Mouse (Mus musculus) CH12.LX (cell line): ENCODE measurements around the gene Map2k6. TPM values are rescaled to one million over a fixed set of nuclear protein-coding genes. Genes with fewer than 3 reads are reported as not detected.

Experiments used
- DNase-seq: peaks from one replicate; pipeline ENCODE4 v3.0.0-alpha.2; 2013; ENCODE audit errors: extremely low read depth
- H3K27ac ChIP-seq: 2 replicates; pipeline ENCODE4 v1.5.1; 2012; ENCODE audit warnings: low read depth, mild to moderate bottlenecking, control low read depth, moderate library complexity; ENCODE audit not compliant: insufficient read depth
- H3K27me3 ChIP-seq: replicated peaks from 2 replicates; pipeline ENCODE3; 2012; ENCODE audit warnings: inconsistent platforms
- H3K36me3 ChIP-seq, 2 experiments: replicated peaks in 1 of 2; 2 replicates each; pipeline versions ENCODE3 to v1.6.1; 2012; ENCODE audit warnings: inconsistent platforms in 1 of 2, low read length in 1 of 2, mild to moderate bottlenecking in 1 of 2, mixed read lengths in 1 of 2, moderate library complexity in 1 of 2; ENCODE audit not compliant: control insufficient read depth in 1 of 2, insufficient read depth in 1 of 2
- H3K4me1 ChIP-seq, 2 experiments: 2 replicates each; pipeline ENCODE4 v1.6.1; 2012; ENCODE audit warnings: inconsistent platforms in 1 of 2, moderate library complexity in 1 of 2; ENCODE audit not compliant: insufficient read depth in 2 of 2, control insufficient read depth in 1 of 2
- H3K4me2 ChIP-seq: 2 replicates; pipeline ENCODE4 v1.6.1; 2012; ENCODE audit warnings: low read depth, mild to moderate bottlenecking, control low read depth; ENCODE audit not compliant: poor library complexity, insufficient read depth, severe bottlenecking
- H3K4me3 ChIP-seq, 3 experiments: fragments of 150-350 bp in 1 of 3; sonication (generic) in 1 of 3; replicated peaks in 1 of 3; 2 replicates each; pipeline versions ENCODE3 to v1.5.1; 2011 to 2012; ENCODE audit warnings: low read depth in 2 of 3, low read length in 2 of 3, mild to moderate bottlenecking in 2 of 3, moderate library complexity in 2 of 3, control low read depth in 1 of 3, improper control_type of control experiment in 1 of 3, inconsistent platforms in 1 of 3, mixed read lengths in 1 of 3; ENCODE audit not compliant: poor library complexity in 1 of 3
- H3K79me2 ChIP-seq: replicated peaks from 2 replicates; pipeline ENCODE4 v1.6.1; 2012; ENCODE audit warnings: mild to moderate bottlenecking, moderate library complexity; ENCODE audit not compliant: control insufficient read depth, poor library complexity, insufficient read depth, severe bottlenecking; ENCODE audit errors: extremely low read depth
- H3K9ac ChIP-seq: 2 replicates; pipeline ENCODE4 v1.6.1; 2012; ENCODE audit warnings: low read depth, mild to moderate bottlenecking, control low read depth, moderate library complexity; ENCODE audit not compliant: insufficient read depth
- H3K9me3 ChIP-seq: replicated peaks from 2 replicates; pipeline ENCODE3; 2012; ENCODE audit warnings: low read length, inconsistent platforms, mixed read lengths
- CTCF ChIP-seq, 2 experiments: IDR thresholded peaks in 1 of 2; conservative IDR thresholded peaks in 1 of 2; 2 replicates each; pipeline ENCODE4 v1.5.1; 2011 to 2012; ENCODE audit warnings: low read depth in 2 of 2, low read length in 2 of 2, improper control_type of control experiment in 1 of 2, inconsistent platforms in 1 of 2, mild to moderate bottlenecking in 1 of 2, moderate library complexity in 1 of 2
- EP300 ChIP-seq: IDR thresholded peaks from 2 replicates; pipeline ENCODE4 v1.6.1; 2011; ENCODE audit warnings: low read length, improper control_type of control experiment
- ETS1 ChIP-seq: conservative IDR thresholded peaks from 2 replicates; pipeline ENCODE4 v1.6.1; 2012; ENCODE audit warnings: low read depth, mild to moderate bottlenecking, inconsistent platforms, low read length, improper control_type of control experiment, moderate library complexity
- GABPA ChIP-seq: IDR thresholded peaks from 2 replicates; pipeline ENCODE4 v1.6.1; 2012; ENCODE audit warnings: low read depth, low read length, improper control_type of control experiment, inconsistent platforms; ENCODE audit not compliant: insufficient replicate concordance
- HCFC1 ChIP-seq: IDR thresholded peaks from 2 replicates; pipeline ENCODE4 v1.6.1; 2012; ENCODE audit warnings: low read depth, mild to moderate bottlenecking, inconsistent platforms, low read length, improper control_type of control experiment
- JUND ChIP-seq: conservative IDR thresholded peaks from 2 replicates; pipeline ENCODE4 v1.6.1; 2011; ENCODE audit warnings: low read depth, low read length, improper control_type of control experiment
- MAZ ChIP-seq: IDR thresholded peaks from 2 replicates; pipeline ENCODE4 v1.6.1; 2012; ENCODE audit warnings: low read depth, mild to moderate bottlenecking, inconsistent platforms, low read length, improper control_type of control experiment, moderate library complexity
- MXI1 ChIP-seq: IDR thresholded peaks from 2 replicates; pipeline ENCODE4 v1.6.1; 2011; ENCODE audit warnings: mild to moderate bottlenecking, low read depth, low read length, improper control_type of control experiment
- NRF1 ChIP-seq: IDR thresholded peaks from 2 replicates; pipeline ENCODE4 v1.6.1; 2014; ENCODE audit warnings: low read depth, mild to moderate bottlenecking, inconsistent platforms, low read length, improper control_type of control experiment, moderate library complexity
- POLR2A ChIP-seq: IDR thresholded peaks from 2 replicates; pipeline ENCODE4 v1.6.1; 2011; ENCODE audit warnings: low read depth, mild to moderate bottlenecking, improper control_type of control experiment, low read length
- RCOR1 ChIP-seq: conservative IDR thresholded peaks from 2 replicates; pipeline ENCODE4 v1.6.1; 2012; ENCODE audit warnings: low read depth, mild to moderate bottlenecking, inconsistent platforms, low read length, improper control_type of control experiment
- TBP ChIP-seq: conservative IDR thresholded peaks from 2 replicates; pipeline ENCODE4 v1.6.1; 2011; ENCODE audit warnings: low read depth, low read length, improper control_type of control experiment
- UBTF ChIP-seq: IDR thresholded peaks from 2 replicates; pipeline ENCODE4 v1.6.1; 2012; ENCODE audit warnings: low read depth, mild to moderate bottlenecking, inconsistent platforms, low read length, improper control_type of control experiment, moderate library complexity
- USF2 ChIP-seq: conservative IDR thresholded peaks from 2 replicates; pipeline ENCODE4 v1.6.1; 2011; ENCODE audit warnings: low read depth, low read length, improper control_type of control experiment
- ZNF384 ChIP-seq: IDR thresholded peaks from 2 replicates; pipeline ENCODE4 v1.6.1; 2012; ENCODE audit warnings: low read depth, low read length, improper control_type of control experiment, inconsistent platforms
- dilution Hi-C: fragments of 300-500 bp; cut with MboI; formaldehyde crosslinking; loops from 2 replicates; pipeline ENCODE4 v1.14.3; 2020; ENCODE audit warnings: low sequenced_read_pairs; ENCODE audit not compliant: extremely low pct_unique_long_range_greater_than_20kb, extremely low pct_ligation_motif_present
- in situ Hi-C: fragments of 300-500 bp; cut with MboI; formaldehyde crosslinking; loops from 3 replicates; pipeline ENCODE4 v1.14.3; 2019; ENCODE audit warnings: low sequenced_read_pairs, low pct_ligation_motif_present, low pct_unique_long_range_greater_than_20kb, mixed read lengths
- polyA plus RNA-seq: library from polyadenylated mRNA; unstranded; fragments of >175 nt; gene quantifications from 2 replicates; pipeline ENCODE4 v1.2.1, GENCODE M21; 2012; ENCODE audit warnings: low read depth; ENCODE audit not compliant: insufficient read length
- total RNA-seq, 2 experiments: library from RNA; depleted of rRNA; stranded (reverse); fragments of 300-350 nt in 1 of 2; fragments of >200 nt in 1 of 2; gene quantifications; 2 replicates each; pipeline ENCODE4 v1.2.3; 2012 to 2014

Map2k6 gene
- total and polyA plus RNA-seq, 3 experiments, result 16.8 to 21.9 (median 18.0) TPM

GRCm38 (mm10) chr11:110502937-110503670, 104.2 kb downstream of the Map2k6 start:
- no peak overlapping the region for H3K4me2 ChIP-seq
- dilution Hi-C loops, result no loop called here
- peaks cover 36 to 74% of the 10 kb centered on the region in 2 experiments for H3K36me3 ChIP-seq
- no peaks in the 10 kb centered on the region for H3K9me3 ChIP-seq
- H3K9ac ChIP-seq, result no peak overlapping the region
- no peak overlapping the region for H3K4me3 ChIP-seq
- DNase-seq, result no peak
- no peaks in the 10 kb centered on the region for H3K27me3 ChIP-seq
- H3K27ac ChIP-seq, result no peak overlapping the region
- no peak for TF ChIP-seq CTCF (conservative IDR thresholded peaks at IDR 0.05 in 1 of 2, IDR thresholded peaks at IDR 0.05 in 1 of 2; ENCODE audit: low read depth in 2 of 2, low read length in 2 of 2)
- no peak for TF ChIP-seq HCFC1
- no peak for TF ChIP-seq MXI1
- no peak for TF ChIP-seq GABPA
- no peak for TF ChIP-seq JUND
- no peak for TF ChIP-seq ETS1
- no peak for TF ChIP-seq ZNF384
- TF ChIP-seq NRF1, result no peak
- TF ChIP-seq USF2, result no peak
- no peak for TF ChIP-seq EP300
- no peak for TF ChIP-seq RCOR1
- TF ChIP-seq MAZ, result no peak
- TF ChIP-seq UBTF, result no peak
- H3K79me2 ChIP-seq, result no peaks in the 10 kb centered on the region
- peaks cover 0 to 6% of the 10 kb centered on the region in 2 experiments; a peak in 1 of 4 replicates for H3K4me1 ChIP-seq
- in situ Hi-C loops, result no loop called here

DNA sequence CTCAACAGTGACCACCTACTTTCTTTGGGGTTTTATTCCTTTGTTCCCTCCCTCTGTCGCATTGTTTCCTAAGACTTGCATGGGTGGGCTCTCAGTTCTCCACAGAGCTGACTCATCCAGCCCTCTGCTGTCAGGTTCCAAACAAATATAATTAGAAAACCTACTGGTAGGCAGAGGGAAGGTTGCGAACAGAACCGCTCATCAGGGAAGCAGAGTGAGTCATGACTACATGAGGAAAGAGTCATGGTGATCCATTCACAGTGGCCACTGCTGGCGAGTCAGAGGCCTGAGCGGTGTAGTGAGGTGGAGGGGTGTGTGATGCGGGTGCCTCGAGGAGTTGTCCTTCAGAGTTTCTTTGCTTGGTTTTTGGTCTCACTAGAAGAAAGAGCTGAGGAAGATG, 112.5 kb downstream of the Map2k6 start:
- Histone ChIP-seq H3K79me2 (no peaks in the 10 kb centered on the region), H3K9ac (no peak overlapping the region), H3K4me1 (no peaks in the 10 kb centered on the region), H3K27ac (no peak overlapping the region), H3K27me3 (no peaks in the 10 kb centered on the region), H3K36me3 (peaks cover 13 to 70% of the 10 kb centered on the region in 2 experiments), H3K4me3 (no peak overlapping the region), H3K4me2 (no peak overlapping the region), H3K9me3 (peaks cover 4% of the 10 kb centered on the region)
- DNase-seq, result peak; percentile 7
- dilution Hi-C loops, result no loop called here
- no peak for TF ChIP-seq GABPA
- TF ChIP-seq POLR2A, result no peak
- TF ChIP-seq TBP, result no peak
- no peak for TF ChIP-seq ZNF384
- in situ Hi-C loops, result no loop called here
